Mouse (Mus musculus) kidney, adult 2 months (tissue): ENCODE data around the gene Calm1.

Experiments
- CTCF ChIP-seq: fragments of 200-500 bp; conservative IDR thresholded peaks from 2 replicates; pipeline ENCODE4 v1.5.1; 2011; ENCODE audit warnings: low read depth, mild to moderate bottlenecking, control low read depth, low read length, moderate library complexity, mixed read lengths; ENCODE audit not compliant: insufficient read depth, insufficient read length
- POLR2A ChIP-seq: fragments of 200-500 bp; IDR thresholded peaks from one replicate; pipeline ENCODE4 v1.6.1; 2011; ENCODE audit warnings: low read depth, low read length, control low read depth

DNA sequence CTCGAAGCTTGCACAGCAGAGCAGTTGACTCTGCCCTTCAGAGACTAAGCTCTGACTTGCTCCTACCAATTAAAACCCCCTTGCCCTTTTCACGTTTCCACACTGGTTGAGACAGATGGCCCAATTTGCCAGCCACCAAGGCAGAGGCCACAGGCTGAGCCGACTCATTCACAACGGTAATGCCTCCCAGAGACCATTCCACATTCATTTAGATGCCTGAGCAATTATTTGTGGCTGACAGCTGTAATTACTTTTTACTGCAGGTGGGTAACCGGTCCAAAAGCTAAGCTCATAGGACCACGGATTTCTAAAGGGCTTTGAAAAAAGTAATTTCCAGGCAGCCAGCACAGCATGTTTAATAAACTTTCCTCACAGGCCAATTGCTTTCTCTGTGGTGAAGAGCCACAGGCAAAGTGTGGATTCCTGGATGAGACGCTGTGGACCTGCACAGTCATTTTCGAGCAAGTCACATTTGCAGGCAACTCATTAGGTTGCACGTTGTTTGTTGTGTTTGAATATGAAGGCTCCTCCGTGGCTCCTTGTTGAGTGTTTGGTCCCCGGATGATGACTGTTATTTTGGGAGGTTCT, 22.7 kb upstream of the Calm1 start:
- TF ChIP-seq CTCF (no peak), POLR2A (no peak)
